Mouse (Mus musculus) layer of hippocampus, adult 9-11 months (tissue): ENCODE measurements around the gene Tmem53.

Experiments used
- DNase-seq: peaks from one replicate; pipeline ENCODE4 v3.0.0; 2022

The Tmem53 gene

DNA sequence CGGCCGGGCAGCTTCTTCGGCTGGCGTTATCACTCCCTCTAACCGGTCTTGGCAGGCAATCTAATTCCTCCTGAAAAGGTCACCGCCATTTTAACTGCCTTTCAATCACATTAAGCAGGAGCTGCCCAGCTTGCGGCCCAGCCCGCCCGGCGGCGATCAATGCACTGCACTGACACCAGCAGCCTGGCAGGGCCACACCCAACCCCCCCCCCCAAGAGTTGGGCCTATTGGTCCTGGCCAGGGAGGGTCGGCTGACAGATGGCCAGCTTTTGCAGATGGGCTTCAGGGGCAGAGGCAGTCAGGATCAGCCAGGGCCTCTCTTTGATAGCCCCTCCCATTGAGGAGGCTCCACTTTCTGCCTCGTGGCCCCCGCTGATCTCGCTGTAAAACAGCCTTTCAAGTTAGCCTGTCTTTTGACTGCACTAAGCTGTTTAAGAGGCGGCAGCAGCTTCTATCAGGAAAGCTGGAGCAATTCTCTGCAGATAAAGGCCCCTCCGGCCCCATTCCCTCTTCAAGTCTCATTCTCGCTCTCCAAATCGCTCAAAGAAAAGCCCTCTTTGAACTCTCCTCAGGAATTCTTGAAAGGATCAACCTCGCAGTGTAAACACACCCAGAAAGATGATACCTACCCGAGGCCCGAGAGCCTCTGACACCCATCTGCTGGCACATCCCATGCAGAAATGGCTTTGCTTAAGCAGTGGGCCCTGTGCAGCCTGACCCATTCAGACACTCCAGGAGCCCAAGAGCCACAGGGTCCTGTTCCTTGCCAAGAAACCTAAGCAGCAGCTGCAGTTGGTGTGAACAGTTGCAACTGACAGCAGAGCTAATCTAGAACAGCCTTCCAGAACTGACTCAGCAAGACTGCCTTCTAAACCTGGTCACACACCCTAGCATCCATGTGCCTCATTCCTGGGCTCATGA, 31.8 kb downstream of the Tmem53 start:
- DNase-seq, result no peak

DNA sequence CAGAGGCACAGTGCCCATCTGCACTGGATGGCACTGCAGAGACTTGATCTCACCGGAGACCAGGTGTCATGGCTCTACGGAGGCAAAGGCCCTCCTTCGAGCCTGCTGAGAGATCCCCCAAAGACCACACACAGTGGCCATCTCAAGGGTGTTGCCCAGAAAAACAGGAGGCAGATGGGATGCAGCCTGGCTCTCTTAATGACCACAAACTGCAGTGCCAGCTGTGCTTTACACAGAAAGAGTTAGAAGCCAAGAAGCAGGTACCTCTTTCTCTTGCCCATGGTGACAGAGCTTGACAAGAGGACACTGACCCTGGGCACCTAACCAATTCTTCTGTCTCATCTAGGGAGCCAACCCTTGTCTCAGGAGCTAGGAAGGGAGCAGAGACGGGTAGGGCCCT, 32.6 kb downstream of the Tmem53 start:
- no peak for DNase-seq

DNA sequence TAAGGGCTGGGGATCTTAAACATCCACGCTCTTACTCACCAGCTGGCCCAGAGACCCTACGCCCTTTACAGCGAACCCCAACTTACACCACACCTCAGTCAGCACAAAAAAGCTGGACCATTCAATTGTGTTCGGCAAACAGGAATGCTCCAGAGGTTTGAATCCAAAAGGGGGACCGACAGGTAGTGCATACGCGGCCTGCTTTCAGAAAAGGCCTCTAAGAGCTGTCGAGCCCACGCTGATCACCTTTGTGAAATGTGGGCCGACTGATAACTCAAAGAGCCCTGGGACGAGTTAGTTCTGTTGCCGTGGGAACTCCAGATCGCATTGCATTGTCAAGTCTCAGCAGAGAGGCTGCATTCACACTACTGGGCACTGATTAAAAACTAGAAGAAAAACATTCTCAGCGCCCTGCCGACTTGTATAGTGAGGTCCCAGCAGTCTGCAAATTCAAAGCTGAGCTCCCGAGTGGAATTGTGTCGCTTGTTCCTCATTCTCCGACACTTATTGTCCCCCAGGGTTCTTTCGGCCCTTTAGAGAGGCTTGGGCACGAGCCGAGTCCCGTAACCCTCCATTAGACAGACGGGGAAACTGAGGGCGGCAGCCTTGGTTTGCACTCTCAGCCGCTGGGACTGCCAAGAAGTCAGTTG, 36.7 kb downstream of the Tmem53 start:
- no peak for DNase-seq

DNA sequence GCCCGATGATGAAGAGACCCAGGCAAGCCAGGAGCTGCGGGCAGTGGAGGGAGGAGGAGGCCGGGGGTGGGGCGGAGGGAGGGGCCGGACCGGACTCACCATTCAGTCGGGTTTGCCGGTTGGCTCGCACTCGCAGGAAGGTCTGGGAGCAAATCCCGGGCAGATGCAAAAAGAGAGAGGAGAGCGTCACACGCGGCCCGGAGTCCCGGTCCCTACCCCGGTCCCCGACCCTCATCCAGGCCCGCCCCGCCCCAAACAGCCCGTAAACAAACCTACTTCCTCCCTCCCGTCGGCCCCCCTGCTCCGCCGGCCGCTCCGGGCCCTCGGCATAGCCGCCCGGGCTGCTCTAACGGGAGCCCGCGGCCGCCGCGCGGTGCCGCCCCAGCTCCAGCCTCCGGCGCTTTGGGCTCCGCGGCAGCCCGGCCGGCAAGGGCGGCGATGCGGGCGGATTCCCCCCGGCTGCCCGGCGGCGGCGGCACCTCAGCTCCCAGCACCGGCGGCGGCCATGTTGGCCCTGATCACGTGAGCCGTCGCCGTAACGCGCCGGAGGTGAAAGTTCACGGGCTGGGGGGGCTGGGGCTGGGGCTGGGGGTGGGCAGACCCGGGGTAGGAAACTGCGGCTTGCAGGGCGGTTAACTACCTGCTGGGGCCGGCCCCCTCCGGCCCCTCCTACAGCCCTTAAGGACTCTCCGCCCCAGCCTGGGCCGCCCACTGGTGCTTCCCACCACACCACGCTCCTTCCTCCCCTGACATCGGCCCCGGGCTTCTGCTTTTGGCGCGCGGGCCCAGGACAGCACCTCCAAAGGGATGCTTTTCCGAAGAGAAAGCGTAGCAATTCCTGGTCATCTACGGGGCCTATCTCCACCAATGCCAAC, 37.4 kb downstream of the Tmem53 start:
- DNase-seq, result peak; percentile 67

DNA sequence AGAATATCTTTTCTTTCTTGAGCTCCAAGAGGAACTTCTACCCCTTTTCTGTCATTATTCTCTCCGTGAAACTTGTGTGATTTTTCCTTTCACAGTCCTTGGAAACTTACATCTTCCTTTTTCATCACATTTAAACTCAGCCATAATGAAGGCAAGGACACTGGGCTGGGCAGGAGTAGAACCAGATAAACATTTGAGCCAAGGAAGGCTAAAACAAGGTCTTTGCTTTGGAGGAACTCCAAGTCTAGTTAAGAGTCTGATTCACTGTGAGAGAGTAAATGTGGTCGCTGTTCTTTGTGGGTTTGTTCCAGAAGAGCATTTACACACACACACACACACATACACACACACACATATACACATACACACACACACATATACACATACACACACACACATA, 39.9 kb downstream of the Tmem53 start:
- DNase-seq, result no peak

DNA sequence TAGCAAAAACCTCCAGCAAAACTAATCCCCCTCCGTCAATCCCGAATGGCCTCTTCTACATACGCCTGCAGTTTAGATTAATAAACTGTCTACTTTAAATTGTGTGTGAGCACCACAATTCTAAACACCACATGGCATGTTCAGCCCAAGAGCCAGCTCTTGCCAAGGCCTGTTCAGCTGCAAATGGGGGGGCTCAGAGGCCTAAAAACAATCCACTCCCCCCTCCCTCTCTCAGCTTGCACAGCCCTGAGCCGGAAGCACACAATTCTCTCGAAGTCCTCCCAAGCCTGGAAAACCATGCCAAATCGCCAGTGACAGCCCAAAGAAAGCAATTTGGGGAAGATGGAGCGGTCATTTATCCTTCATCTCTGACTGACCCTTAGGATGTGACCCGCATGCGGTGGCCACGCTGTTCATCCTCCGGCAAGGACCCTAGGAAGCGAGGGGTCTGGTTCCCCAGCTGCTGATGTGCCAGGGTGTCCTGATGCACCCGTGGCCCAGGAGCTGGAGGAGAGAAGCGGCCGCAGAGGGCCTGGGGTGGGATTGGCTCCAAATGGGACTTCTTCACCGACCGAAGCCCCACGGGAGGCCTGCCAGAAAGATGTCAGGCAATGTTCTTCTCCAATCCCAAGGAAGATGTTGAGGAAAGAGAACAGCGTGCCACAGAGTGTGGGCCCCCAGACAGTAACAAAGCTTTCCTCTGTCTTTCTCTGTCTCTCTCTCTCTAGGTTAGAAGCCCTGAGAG, 45.3 kb downstream of the Tmem53 start:
- no peak for DNase-seq

DNA sequence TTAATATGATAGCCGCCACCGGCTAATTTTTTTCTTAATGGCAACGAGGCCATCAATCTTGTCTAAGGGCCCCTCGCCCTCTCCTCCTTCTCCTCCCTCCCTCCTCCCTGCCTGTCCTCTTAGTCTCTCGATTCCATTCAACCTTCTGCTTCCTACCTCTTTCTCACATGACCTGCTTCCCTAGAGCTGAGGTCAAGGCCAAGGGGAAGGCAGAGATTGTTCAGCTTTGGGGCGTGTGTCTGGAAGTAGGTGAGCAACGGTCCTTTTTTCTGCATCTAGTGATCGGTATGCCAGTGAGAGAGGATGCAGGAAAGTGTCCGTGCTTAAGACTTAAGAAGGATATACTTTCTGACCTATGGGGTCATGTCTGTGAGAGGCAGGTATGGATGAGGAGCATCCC, 46.1 kb downstream of the Tmem53 start:
- DNase-seq, result no peak

DNA sequence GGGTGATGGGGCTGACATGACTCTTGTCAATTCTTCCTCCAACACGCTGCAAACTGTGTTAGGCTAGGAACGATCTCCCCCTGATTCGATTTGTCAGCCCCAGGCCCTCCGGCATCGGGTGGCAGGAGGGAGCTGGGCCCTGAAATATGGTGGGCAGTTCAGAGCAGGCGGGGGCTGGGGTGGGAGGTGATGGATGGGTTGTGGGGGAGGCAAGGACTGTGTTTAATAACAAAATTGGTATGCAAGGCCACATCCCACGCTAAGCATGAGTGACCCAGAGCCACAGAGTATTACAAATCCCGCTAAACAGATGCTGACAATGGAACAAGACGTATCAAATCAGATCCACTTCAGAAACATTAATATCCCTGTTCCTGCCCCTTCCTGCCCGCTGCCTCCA, 48.2 kb downstream of the Tmem53 start:
- DNase-seq, result no peak

DNA sequence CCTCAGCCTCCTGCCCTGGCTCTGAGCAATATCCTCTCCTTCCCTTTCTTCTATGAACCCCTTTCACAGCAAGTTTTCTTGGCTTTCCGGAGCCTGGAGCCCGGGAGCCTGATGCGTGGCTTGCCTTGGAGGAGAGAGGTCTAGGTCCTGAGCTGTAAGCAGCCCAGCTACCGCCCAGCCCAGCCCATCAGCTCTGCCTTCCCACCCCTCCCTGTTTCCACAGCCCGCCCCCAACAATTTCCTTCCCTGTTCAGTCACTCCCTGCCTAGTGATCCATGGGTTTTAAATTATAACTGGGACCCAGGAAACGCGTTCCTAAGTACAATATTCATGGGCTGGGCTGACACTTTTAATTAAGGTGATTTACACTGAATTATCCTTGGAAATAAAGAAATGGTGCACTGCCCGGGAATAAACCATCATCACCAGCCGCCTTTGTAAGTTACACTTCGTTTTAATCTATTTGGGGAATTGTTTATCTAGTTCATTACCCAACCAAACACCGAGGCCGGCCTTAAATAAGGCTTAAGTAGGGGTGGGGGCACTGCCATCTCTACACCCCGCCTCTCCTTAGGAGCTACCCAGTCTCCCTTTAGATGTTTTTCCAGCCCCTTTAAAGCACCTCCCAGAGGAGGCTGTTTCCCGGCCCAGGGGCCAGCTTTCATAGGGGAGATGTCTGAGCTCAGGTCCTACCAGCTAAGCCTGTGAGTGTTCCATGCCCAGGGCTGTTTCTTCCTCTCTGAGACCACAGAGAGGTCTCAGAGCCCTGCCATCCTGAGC, 50.5 kb downstream of the Tmem53 start:
- DNase-seq, result no peak

DNA sequence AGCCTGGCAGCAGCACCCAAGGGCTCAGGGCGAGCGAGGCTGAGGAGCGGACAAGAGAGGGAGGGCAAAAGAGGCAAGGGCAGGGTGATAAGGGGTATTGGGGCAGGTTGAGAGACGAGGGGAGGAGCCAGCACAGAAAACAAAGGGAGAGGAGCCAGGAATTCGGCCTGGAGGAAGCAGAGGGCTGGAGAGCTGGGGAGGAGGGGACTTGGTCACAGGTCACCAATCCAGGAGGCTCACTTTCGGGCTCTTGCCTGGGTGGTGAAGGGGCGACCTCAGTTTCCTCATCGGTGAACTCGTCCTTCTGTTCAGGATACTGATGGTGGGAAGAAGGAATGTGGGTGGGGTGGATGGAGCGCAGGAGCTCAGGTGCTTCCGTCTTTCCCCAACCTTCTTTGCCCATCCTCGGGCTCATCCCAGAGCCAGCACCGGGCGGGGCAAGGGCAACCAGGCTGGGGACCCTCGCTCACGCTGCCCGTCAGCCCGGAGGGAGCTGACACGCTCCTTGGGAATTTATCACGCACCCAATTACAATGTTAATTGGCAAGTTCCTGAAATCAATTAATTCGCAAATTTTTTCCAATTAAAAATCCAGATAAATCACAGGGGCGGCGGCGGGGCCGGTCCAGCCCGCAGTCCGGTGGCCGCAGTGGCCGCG, 52.0 kb downstream of the Tmem53 start:
- DNase-seq, result no peak

DNA sequence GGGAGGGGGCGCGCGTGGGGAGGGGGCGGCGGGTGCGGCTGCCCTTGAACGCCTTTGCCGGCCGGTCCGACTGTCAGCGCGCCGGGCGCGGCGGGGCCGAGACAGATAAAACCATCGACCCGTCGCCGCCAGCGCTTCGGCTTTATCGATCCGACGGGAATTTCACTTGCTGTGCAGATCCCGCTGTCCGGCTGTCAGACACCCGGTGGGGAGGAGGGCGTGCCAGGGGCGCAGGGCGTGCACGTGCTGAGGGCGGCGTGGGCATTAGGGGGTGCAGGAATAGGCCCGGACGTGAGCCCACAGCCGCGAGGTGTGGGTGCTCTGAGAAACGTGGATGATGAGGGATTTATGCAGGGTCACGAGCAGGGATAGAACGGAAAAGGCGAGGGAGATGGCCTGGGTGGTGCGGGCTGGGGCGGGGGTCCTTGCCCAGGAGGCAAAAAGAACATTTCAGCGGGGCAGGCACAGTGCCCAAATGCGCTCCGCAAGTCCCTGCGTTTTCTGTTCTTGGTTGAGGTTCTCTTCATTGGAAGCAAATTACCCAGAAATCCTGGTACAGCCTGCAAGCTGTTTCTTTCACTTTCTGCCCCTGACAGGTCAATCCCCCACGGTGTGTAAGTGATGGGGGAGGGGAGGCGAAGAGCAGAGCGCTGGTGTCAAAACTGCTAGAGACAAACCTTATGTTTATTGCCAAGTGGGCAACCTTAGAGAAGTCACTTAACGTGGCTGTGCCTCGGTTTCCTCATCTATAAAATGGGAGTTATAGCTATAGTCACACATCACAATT, 52.7 kb downstream of the Tmem53 start:
- no peak for DNase-seq

DNA sequence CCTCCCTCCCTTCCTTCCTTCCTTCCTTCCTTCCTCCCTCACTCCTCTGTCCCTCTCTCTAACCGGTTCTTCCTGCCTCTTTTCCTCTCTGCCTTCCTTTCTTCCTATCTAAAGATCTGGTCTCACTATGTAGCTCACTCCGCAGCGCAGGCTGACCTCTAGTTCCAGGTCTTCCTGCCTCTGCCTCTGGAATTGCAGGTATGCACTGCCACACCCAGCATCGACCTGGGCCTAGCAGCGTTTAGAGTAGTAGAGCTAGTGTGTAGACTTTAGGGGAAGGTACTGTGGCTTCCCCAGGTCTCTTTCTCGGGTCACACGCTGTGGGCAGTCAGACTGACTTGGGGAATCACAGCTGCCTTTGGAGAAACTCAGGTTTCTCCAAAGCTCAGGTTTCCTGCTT, 53.7 kb downstream of the Tmem53 start:
- no peak for DNase-seq

DNA sequence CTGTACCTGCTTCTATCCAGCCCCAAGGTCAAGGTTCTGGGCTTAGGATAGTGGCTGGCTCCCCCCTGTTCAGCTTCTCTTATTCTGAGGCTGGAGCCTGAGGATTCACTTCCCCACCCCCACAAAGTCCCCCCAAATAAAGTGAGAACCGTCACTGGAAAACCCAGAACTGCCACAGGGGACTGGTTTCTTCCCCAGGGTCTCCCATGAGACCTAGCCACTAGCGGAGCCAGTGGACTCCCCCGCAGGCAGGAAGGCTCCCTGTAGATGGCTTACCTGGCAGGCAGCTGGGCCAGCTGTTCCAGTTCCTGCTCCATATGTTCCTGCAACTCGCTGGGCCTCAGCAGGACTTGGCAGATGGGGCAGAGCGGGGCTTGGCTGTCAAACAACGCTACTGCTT, 55.5 kb downstream of the Tmem53 start:
- DNase-seq, result no peak

DNA sequence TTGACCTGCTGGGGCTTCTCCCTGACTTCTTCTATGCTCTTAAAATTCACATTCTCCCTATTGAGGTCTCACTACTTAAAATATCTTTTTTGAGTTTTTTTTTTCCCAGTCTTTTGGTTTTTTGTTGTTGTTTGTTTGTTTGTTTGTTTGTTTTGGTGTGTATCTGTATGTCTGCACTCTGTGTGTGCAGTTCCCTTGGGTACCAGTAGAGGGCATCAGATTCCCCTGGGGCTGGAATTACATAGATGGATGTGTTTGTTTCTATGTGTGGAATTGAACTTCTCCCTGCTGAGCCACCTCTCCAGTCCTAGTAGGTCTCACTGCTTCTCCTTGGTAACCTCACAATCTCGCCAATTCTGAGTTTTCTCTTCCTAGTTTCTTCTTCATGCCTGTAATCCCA, 57.7 kb downstream of the Tmem53 start:
- no peak for DNase-seq

DNA sequence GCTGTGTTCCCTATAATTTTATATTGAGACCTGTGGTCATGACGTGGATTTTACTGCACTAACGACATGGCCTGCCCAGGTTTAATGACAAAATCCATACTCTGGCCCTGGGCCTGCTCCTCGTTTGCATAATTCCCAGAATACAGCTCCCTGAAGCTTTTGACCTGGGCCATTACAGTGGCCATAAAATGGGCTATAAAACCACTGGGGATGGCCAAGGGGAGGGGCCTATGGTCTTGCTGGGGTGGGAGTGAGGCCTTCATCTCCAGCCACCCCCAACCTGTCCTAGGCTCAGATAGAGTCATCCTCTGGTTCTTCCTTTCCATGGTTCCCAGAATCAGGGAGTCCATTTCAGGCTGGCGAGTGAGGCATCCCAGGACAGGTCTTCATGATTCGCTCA, 60.1 kb downstream of the Tmem53 start:
- no peak for DNase-seq

DNA sequence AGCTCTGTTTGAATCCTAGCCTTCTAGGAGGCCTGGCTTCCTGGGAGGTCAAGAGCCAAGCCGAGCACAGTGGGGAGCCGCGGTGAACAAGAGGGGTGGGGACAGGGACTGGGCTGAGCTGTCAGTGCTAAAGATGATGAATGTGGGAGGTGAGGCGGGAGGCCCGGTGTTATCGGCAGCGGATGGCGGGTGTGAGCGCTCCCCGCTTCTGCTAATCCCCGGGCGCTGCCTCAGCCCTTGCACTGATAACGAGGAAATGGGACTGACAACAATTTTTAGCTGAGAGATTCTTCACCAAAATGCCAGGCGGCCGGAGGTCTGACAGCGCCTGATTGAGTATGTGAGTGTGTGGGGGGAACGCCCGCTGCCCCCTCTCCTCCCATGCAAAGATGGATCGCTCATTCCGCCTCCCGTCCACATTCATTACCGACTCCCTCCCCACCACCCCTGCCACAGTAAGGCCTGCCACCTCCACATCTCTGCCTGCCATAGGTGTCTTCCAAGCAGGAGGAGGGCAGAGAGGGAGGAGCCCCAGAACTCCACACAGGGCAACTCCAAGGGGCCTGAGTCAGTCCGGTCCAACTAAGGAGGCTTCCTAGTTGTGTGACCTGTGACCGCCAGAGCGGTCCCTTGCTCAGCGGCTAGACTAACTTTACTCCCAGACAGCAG, 60.8 kb downstream of the Tmem53 start:
- DNase-seq, result no peak

DNA sequence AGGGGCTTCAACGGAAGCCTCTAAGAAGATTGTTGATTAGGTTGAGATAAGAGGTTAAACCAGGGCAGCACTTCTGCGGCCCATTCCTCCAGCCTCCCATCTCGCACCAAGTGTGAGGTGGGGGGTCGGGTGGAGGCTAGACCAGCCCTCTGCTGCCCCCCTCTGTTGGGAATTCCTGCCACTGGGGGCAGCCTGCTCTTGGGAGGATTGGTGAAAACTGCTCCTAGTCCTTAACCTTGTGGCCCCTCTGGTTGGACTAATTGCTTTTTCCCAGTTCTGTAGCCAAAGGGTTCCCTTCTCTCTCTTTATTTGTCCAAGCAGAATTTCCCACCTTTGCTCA, 61.3 kb downstream of the Tmem53 start:
- DNase-seq, result no peak

DNA sequence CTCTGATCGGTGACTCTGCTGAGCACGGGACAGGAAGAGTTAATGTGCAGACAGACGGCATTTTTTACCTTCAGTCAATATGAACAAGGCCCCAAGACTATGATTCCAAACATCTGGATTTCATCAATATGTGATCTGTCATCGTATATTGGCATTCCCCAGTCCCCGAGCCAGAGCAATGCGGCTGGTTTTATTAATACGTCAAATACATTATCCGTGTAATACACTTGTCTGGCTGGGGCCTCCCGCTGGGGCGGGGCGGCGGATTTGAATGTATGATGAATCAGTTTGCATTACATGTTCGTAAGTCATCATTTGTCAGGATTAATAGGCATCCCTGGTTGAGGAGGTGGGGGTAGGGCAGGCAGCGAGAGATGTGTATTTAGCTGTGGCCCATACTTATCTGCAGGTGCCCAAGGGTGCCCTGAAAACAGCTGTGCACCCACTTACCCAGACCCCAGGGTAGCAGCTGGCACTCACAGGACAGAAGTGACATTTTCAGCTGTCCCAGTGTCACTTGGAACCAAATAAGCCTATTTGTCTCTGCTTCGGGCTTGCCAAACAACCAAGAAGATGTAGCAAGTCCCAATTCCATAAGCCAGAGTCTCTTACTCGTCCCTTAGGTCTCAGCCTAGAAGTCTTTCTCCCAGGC, 63.2 kb downstream of the Tmem53 start:
- no peak for DNase-seq

DNA sequence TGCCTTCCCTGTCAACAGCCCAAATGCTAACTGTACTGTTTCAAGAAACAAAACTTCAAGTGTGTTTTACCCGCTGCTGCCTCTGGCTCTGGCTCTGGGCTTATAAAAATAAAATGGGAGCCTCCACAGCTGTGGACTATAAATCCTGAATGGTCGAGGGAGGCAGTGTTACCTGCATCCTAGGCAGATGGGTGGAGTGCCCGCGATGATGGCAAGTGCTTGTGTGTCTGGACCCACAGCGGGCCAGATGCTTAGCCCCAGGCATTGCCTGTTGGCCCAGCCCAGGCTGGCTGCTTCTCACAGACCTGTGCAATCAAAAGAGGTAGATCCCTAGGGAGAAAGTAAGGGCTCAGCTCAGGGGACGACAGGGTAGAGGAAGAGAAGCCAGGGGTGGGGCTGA, 65.0 kb downstream of the Tmem53 start:
- no peak for DNase-seq
